Mouse (Mus musculus): ENCODE measurements around the gene Spint5.

DNA sequence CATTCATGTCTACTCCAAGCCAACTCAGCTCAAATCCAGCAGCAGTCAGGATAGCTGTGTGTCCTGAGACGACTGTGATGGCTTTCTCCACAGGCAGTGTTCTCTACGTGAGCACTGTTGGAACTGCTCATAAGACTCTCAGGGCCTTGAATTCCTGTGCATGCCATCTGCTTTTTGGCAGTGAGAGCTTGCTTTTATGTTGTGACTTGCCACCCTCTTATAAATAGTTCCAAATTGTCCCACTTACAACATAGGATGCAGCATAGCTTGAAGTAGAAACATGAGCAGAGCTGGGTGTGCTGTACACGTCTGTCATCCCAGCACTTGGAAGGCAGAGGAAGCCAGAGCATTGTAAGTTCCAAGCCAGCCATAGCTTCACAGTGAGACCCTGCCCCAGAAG, 50.7 kb downstream of the Spint5 start:
- TF ChIP-seq GATA1 (IDR thresholded peaks at IDR 0.05; ENCODE audit: low read length) = no peak
- TF ChIP-seq TAL1 (IDR thresholded peaks at IDR 0.05; ENCODE audit: low read length) = no peak

Measured in erythroblast, embryonic 14.5 days (primary cell).